Mouse (Mus musculus) myocyte (in vitro differentiated cells): ENCODE data around the gene Pfdn6.

Experiments
- POLR2A ChIP-seq: IDR thresholded peaks from one replicate; pipeline ENCODE4 v1.6.1; 2011; ENCODE audit warnings: low read depth, mild to moderate bottlenecking, control low read depth, moderate library complexity; ENCODE audit not compliant: insufficient read length
- POLR2AphosphoS2 ChIP-seq: IDR thresholded peaks from one replicate; pipeline ENCODE4 v1.6.1; 2011; ENCODE audit warnings: low read depth, control low read depth; ENCODE audit not compliant: insufficient read length
- TCF12 ChIP-seq: IDR thresholded peaks from one replicate; pipeline ENCODE4 v1.6.1; 2011; ENCODE audit warnings: mild to moderate bottlenecking, control low read depth; ENCODE audit not compliant: poor library complexity, insufficient read depth, severe bottlenecking
- USF1 ChIP-seq: IDR thresholded peaks from one replicate; pipeline ENCODE4 v1.6.1; 2011; ENCODE audit warnings: low read depth, mild to moderate bottlenecking, control low read depth, moderate library complexity

- TF ChIP-seq USF1 (no peak), POLR2AphosphoS2 (no peak), POLR2A (no peak), TCF12 (no peak)
Observed at GRCm38 (mm10) chr17:33900281-33900988, 39.7 kb downstream of the Pfdn6 start.
